Mouse (Mus musculus) stomach, postnatal 0 days (tissue): Measurements from ENCODE around the gene Tpp2. TPM values are rescaled to one million over a fixed set of nuclear protein-coding genes. Genes with fewer than 3 reads are reported as not detected.

Experiments used
- ATAC-seq: fragments of 200-750 bp; cut with Nextera tagmentation; 2 replicates; pipeline ENCODE4 v1.8.0; 2017; ENCODE audit not compliant: low FRiP score, low TSS enrichment
- DNase-seq: peaks from one replicate; pipeline ENCODE4 v3.0.0-alpha.2; 2016; ENCODE audit warnings: low spot score
- H3K27ac ChIP-seq: fragments of 300-500 bp; sonication (generic); replicated peaks from 2 replicates; pipeline ENCODE4 v1.5.1; 2014; ENCODE audit warnings: mild to moderate bottlenecking, control low read depth
- H3K27me3 ChIP-seq: fragments of 300-500 bp; sonication (generic); 2 replicates; pipeline ENCODE4 v1.6.1; 2014; ENCODE audit warnings: low read length; ENCODE audit not compliant: control insufficient read depth, insufficient read depth
- H3K36me3 ChIP-seq: fragments of 300-500 bp; sonication (generic); 2 replicates; pipeline ENCODE4 v1.6.1; 2014; ENCODE audit warnings: low read length, mixed read lengths; ENCODE audit not compliant: control insufficient read depth, insufficient read depth
- H3K4me1 ChIP-seq: fragments of 300-500 bp; sonication (generic); replicated peaks from 2 replicates; pipeline ENCODE4 v1.6.1; 2014; ENCODE audit warnings: antibody characterized with exemption; ENCODE audit not compliant: control insufficient read depth, insufficient read depth
- H3K4me2 ChIP-seq: fragments of 300-500 bp; sonication (generic); replicated peaks from 2 replicates; pipeline ENCODE4 v1.6.1; 2014; ENCODE audit warnings: low read depth, mild to moderate bottlenecking, control low read depth, moderate library complexity
- H3K4me3 ChIP-seq: fragments of 300-500 bp; sonication (generic); 2 replicates; pipeline ENCODE4 v1.5.1; 2014; ENCODE audit warnings: low read depth, low read length, control low read depth
- H3K9ac ChIP-seq: fragments of 300-500 bp; sonication (generic); 2 replicates; pipeline ENCODE4 v1.6.1; 2014; ENCODE audit warnings: mild to moderate bottlenecking, low read length, control low read depth, mixed read lengths
- H3K9me3 ChIP-seq: fragments of 300-500 bp; sonication (generic); 2 replicates; pipeline ENCODE4 v1.6.1; 2016; ENCODE audit warnings: low read length; ENCODE audit not compliant: control insufficient read depth
- CTCF ChIP-seq: IDR thresholded peaks from 2 replicates; pipeline ENCODE4 v1.5.1; 2016; ENCODE audit warnings: antibody characterized with exemption, low read depth, mild to moderate bottlenecking, moderate library complexity
- EP300 ChIP-seq: optimal IDR thresholded peaks from 2 replicates; pipeline ENCODE3; 2016; ENCODE audit warnings: antibody characterized with exemption
- WGBS: fragments of 180-500 bp; shearing (Covaris S2); extraction: QIAGEN DNeasy Blood & Tissue Kit; methylation state at CpG from one replicate; pipeline ENCODE4 v1.1.7; 2014; 5-methylcytosine and 5-hydroxymethylcytosine counted together
- microRNA-seq: library from miRNA; unstranded; fragments of <30 nt; microRNA quantifications from one replicate; pipeline ENCODE4, GENCODE M21; 2016
- polyA plus RNA-seq: library from polyadenylated mRNA; unstranded; fragments of >200 nt; fragmentation: Nextera tagmentation; extraction: Ambion mirVana; gene quantifications from 2 replicates; pipeline ENCODE4 v1.2.1, GENCODE M21; 2015

Gene Tpp2
- polyA plus RNA-seq, 1 experiment from 2014 or later, result 34.5 TPM

DNA sequence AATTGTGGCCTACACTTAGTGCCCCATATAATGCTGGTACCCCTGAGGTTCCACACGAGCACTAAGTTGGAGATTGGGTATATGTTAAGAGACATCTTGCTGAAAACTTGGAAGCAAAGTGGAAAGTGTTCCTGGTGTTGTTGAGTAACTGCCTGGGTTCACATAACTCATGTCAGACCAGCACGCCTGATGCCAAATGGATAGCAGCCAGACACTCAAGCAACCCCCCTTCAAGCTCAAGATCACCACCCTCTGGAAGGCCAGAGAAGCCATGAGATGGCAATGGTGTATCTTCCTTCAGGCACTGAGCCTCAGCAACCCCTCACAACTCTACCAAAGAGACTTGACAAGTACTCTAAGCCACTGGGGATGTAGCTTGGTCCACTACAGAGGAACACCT is 113.1 kb downstream of the Tpp2 start:
- H3K36me3 ChIP-seq, result no peaks in the 10 kb centered on the region
- ATAC-seq, result no peak
- no peak overlapping the region for H3K4me2 ChIP-seq
- no peaks in the 10 kb centered on the region for H3K27me3 ChIP-seq
- H3K27ac ChIP-seq, result no peak overlapping the region
- TF ChIP-seq EP300 (no peak), CTCF (no peak)
- 51% methylated on average over 2 of the region's 2 CpGs for WGBS
- no peak overlapping the region for H3K9ac ChIP-seq
- H3K4me1 ChIP-seq, result no peaks in the 10 kb centered on the region
- no peaks in the 10 kb centered on the region for H3K9me3 ChIP-seq
- H3K4me3 ChIP-seq, result no peak overlapping the region
- no peak for DNase-seq

Small RNA genes within 50 kb of the gene (microRNA-seq; reads per million reads assigned to microRNA genes)
- gene Gm24180, result not detected

Other genes starting within 250 kb of the Tpp2 start
- gene 1500015O10Rik, start 203.0 kb upstream of the Tpp2 start, polyA plus RNA-seq, result 15.5 and 16.6 TPM in 2 replicates
- 20.0 and 20.2 TPM in 2 replicates for gene Uxs1, start 105.8 kb upstream of the Tpp2 start, polyA plus RNA-seq
- gene Mettl21c, start 86.4 kb downstream of the Tpp2 start, polyA plus RNA-seq, result 0.29 and 0.47 TPM in 2 replicates
- 0.01 and 0.04 TPM in 2 replicates for gene Gm8251, start 128.3 kb downstream of the Tpp2 start, polyA plus RNA-seq
- gene Tex30, start 168.8 kb downstream of the Tpp2 start, polyA plus RNA-seq, result 43.8 and 47.6 TPM in 2 replicates
- 19.5 and 20.6 TPM in 2 replicates for gene Kdelc1, start 185.2 kb downstream of the Tpp2 start, polyA plus RNA-seq
- gene Bivm, start 185.3 kb downstream of the Tpp2 start, polyA plus RNA-seq, result 7.4 and 8.0 TPM in 2 replicates
- 9.1 and 9.7 TPM in 2 replicates for gene Ercc5, start 214.1 kb downstream of the Tpp2 start, polyA plus RNA-seq